Mouse (Mus musculus) embryonic facial prominence, embryonic 11.5 days (tissue): ENCODE data around the gene Zfyve1. TPM values are rescaled to one million over a fixed set of nuclear protein-coding genes. Genes with fewer than 3 reads are reported as not detected.

ENCODE experiments used
- ATAC-seq: fragments of 200-750 bp; cut with Nextera tagmentation; replicated peaks from 2 replicates; pipeline ENCODE4 v1.8.0; 2017; ENCODE audit warnings: low read depth; ENCODE audit not compliant: insufficient number of reproducible peaks, low FRiP score, low TSS enrichment
- DNase-seq: peaks from one replicate; pipeline ENCODE4 v3.0.0-alpha.2; 2015; ENCODE audit warnings: low spot score
- H3K27ac ChIP-seq: fragments of 300-500 bp; sonication (generic); replicated peaks from 2 replicates; pipeline ENCODE4 v1.5.1; 2014; ENCODE audit warnings: mild to moderate bottlenecking, low read depth, low read length, control low read depth
- H3K27me3 ChIP-seq: fragments of 300-500 bp; sonication (generic); 2 replicates; pipeline ENCODE4 v1.6.1; 2014; ENCODE audit warnings: mild to moderate bottlenecking, low read length, moderate library complexity, mixed read lengths; ENCODE audit not compliant: control insufficient read depth, insufficient read depth
- H3K36me3 ChIP-seq: fragments of 300-500 bp; sonication (generic); replicated peaks from 2 replicates; pipeline ENCODE4 v1.6.1; 2014; ENCODE audit warnings: low read depth, mild to moderate bottlenecking, low read length, moderate library complexity, mixed read lengths; ENCODE audit not compliant: control insufficient read depth, insufficient read depth
- H3K4me1 ChIP-seq: fragments of 300-500 bp; sonication (generic); 2 replicates; pipeline ENCODE4 v1.6.1; 2014; ENCODE audit warnings: low read length, mixed read lengths; ENCODE audit not compliant: control insufficient read depth, insufficient read depth
- H3K4me2 ChIP-seq: fragments of 300-500 bp; sonication (generic); 2 replicates; pipeline ENCODE4 v1.6.1; 2014; ENCODE audit warnings: low read depth, mild to moderate bottlenecking, control low read depth, low read length, moderate library complexity
- H3K4me3 ChIP-seq: fragments of 300-500 bp; sonication (generic); 2 replicates; pipeline ENCODE4 v1.5.1; 2014; ENCODE audit warnings: low read depth, low read length, control low read depth
- H3K9ac ChIP-seq: fragments of 300-500 bp; sonication (generic); replicated peaks from 2 replicates; pipeline ENCODE4 v1.6.1; 2014; ENCODE audit warnings: mild to moderate bottlenecking, control low read depth, low read length
- H3K9me3 ChIP-seq: fragments of 300-500 bp; sonication (generic); replicated peaks from 2 replicates; pipeline ENCODE4 v1.6.1; 2016; ENCODE audit warnings: mild to moderate bottlenecking, low read length, inconsistent platforms, mixed read lengths; ENCODE audit not compliant: control insufficient read depth
- WGBS: fragments of 180-500 bp; shearing (Covaris S2); extraction: QIAGEN DNeasy Blood & Tissue Kit; methylation state at CpG from one replicate; pipeline ENCODE4 v1.1.7; 2014; 5-methylcytosine and 5-hydroxymethylcytosine counted together
- polyA plus RNA-seq: library from polyadenylated mRNA; unstranded; fragments of >200 nt; fragmentation: Nextera tagmentation; extraction: Ambion mirVana; gene quantifications from 2 replicates; pipeline ENCODE4 v1.2.1, GENCODE M21; 2014

The Zfyve1 gene
- polyA plus RNA-seq, 1 experiment from 2014 or later: 16.7 TPM

GRCm38 (mm10) chr12:83551305-83551704 lies 45.7 kb downstream of the Zfyve1 start:
- no peak overlapping the region for H3K9ac ChIP-seq
- H3K4me1 ChIP-seq: no peaks in the 10 kb centered on the region
- DNase-seq (no peak), ATAC-seq (no peak)
- H3K9me3 ChIP-seq: no peaks in the 10 kb centered on the region
- H3K4me3 ChIP-seq: no peak overlapping the region
- H3K27ac ChIP-seq: no peak overlapping the region
- H3K27me3 ChIP-seq: no peaks in the 10 kb centered on the region
- 93% methylated on average over 16 of the region's 16 CpGs for WGBS
- no peak overlapping the region for H3K4me2 ChIP-seq
- no peaks in the 10 kb centered on the region; the same call in none of the 2 replicates for H3K36me3 ChIP-seq

GRCm38 (mm10) chr12:83544791-83545190 lies 52.2 kb downstream of the Zfyve1 start:
- no peak overlapping the region for H3K4me2 ChIP-seq
- no peaks in the 10 kb centered on the region for H3K27me3 ChIP-seq
- ATAC-seq: no peak

GRCm38 (mm10) chr12:83543997-83544396 lies 53.0 kb downstream of the Zfyve1 start:
- DNase-seq: no peak
- no peaks in the 10 kb centered on the region for H3K27me3 ChIP-seq
- H3K27ac ChIP-seq: no peak overlapping the region
- no peaks in the 10 kb centered on the region for H3K9me3 ChIP-seq
- H3K9ac ChIP-seq: no peak overlapping the region
- H3K4me1 ChIP-seq: no peaks in the 10 kb centered on the region
- WGBS: 86% methylated on average over 7 of the region's 7 CpGs
- H3K36me3 ChIP-seq: no peaks in the 10 kb centered on the region; the same call in 1 of the 2 replicates
- no peak overlapping the region for H3K4me3 ChIP-seq
- H3K4me2 ChIP-seq: no peak overlapping the region
- no peak for ATAC-seq

More at GRCm38 (mm10) chr12:83544791-83545190, 52.2 kb downstream of the Zfyve1 start:
- Histone ChIP-seq H3K27ac (no peak overlapping the region), H3K4me1 (no peaks in the 10 kb centered on the region), H3K36me3 (no peaks in the 10 kb centered on the region; the same call in 1 of the 2 replicates), H3K9ac (no peak overlapping the region), H3K9me3 (no peaks in the 10 kb centered on the region), H3K4me3 (no peak overlapping the region)
- no peak for DNase-seq

GRCm38 (mm10) chr12:83536039-83536438 lies 61.0 kb downstream of the Zfyve1 start:
- DNase-seq (no peak), ATAC-seq (no peak)
- no peak overlapping the region for H3K27ac ChIP-seq
- no peaks in the 10 kb centered on the region for H3K4me1 ChIP-seq
- no peak overlapping the region for H3K9ac ChIP-seq
- H3K4me3 ChIP-seq: no peak overlapping the region
- H3K4me2 ChIP-seq: no peak overlapping the region
- H3K9me3 ChIP-seq: no peaks in the 10 kb centered on the region
- WGBS: 78% methylated on average over 9 of the region's 9 CpGs
- H3K27me3 ChIP-seq: no peaks in the 10 kb centered on the region
- peaks cover 3% of the 10 kb centered on the region; the same call in 1 of the 2 replicates for H3K36me3 ChIP-seq

- Histone ChIP-seq H3K9ac (no peak overlapping the region), H3K4me2 (no peak overlapping the region), H3K36me3 (peaks cover 3% of the 10 kb centered on the region; the same call in 1 of the 2 replicates), H3K4me3 (no peak overlapping the region), H3K9me3 (no peaks in the 10 kb centered on the region), H3K27me3 (no peaks in the 10 kb centered on the region), H3K27ac (no peak overlapping the region), H3K4me1 (no peaks in the 10 kb centered on the region)
- WGBS: 81% methylated on average over 11 of the region's 11 CpGs
- DNase-seq (no peak), ATAC-seq (no peak)
These were observed 61.6 kb downstream of the Zfyve1 start for GRCm38 (mm10) chr12:83535428-83535827.

- DNase-seq (no peak), ATAC-seq (no peak)
- no peak overlapping the region for H3K9ac ChIP-seq
- H3K4me2 ChIP-seq: no peak overlapping the region
- H3K4me1 ChIP-seq: no peaks in the 10 kb centered on the region
- H3K27me3 ChIP-seq: no peaks in the 10 kb centered on the region
- H3K4me3 ChIP-seq: no peak overlapping the region
- H3K27ac ChIP-seq: no peak overlapping the region
- H3K36me3 ChIP-seq: peaks cover 3% of the 10 kb centered on the region; the same call in 1 of the 2 replicates
- no peaks in the 10 kb centered on the region for H3K9me3 ChIP-seq
- WGBS: 83% methylated on average over 3 of the region's 3 CpGs
These were observed 62.8 kb downstream of the Zfyve1 start for GRCm38 (mm10) chr12:83534190-83534589.

GRCm38 (mm10) chr12:83532966-83533365 lies 64.1 kb downstream of the Zfyve1 start:
- H3K9me3 ChIP-seq: no peaks in the 10 kb centered on the region
- no peak for ATAC-seq
- H3K9ac ChIP-seq: no peak overlapping the region
- no peaks in the 10 kb centered on the region for H3K36me3 ChIP-seq
- no peak for DNase-seq
- H3K27ac ChIP-seq: no peak overlapping the region
- H3K4me1 ChIP-seq: no peaks in the 10 kb centered on the region
- no peak overlapping the region for H3K4me3 ChIP-seq
- H3K27me3 ChIP-seq: no peaks in the 10 kb centered on the region
- WGBS: 91% methylated on average over 3 of the region's 3 CpGs
- no peak overlapping the region for H3K4me2 ChIP-seq

- no peaks in the 10 kb centered on the region for H3K36me3 ChIP-seq
- no peak overlapping the region for H3K4me2 ChIP-seq
- 93% methylated on average over 6 of the region's 6 CpGs for WGBS
These were observed 65.0 kb downstream of the Zfyve1 start for GRCm38 (mm10) chr12:83531992-83532391.

More at GRCm38 (mm10) chr12:83531992-83532391, 65.0 kb downstream of the Zfyve1 start:
- no peak for DNase-seq
- Histone ChIP-seq H3K9me3 (no peaks in the 10 kb centered on the region), H3K27ac (no peak overlapping the region), H3K4me1 (no peaks in the 10 kb centered on the region), H3K4me3 (no peak overlapping the region), H3K27me3 (no peaks in the 10 kb centered on the region), H3K9ac (no peak overlapping the region)
- ATAC-seq: no peak
